In the genomic region with DNA sequence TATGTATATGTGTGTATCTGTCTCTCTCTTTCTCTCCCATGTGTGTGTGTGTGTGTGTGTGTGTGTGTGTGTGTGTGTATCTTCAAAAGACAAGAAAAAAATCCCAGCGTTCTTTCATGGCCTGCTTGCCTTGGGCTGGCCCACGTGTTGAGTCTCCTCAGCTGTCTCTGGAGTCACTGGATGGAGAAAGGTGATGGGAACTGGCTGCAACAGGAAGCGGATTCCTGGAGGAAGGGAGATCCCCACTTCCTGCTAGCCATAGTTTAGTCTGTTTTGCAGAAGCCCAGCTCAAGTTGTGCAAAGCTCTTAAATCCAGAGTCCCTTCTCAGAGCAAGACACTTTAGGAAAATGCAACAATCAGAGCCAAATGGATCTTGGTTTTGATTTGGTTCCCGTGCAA, we compare ENCODE assay signal across 17 mouse cellular contexts. TPM values are rescaled to one million over a fixed set of nuclear protein-coding genes. Genes with fewer than 3 reads are reported as not detected.
"Had no signal": no experiment of that assay in that cellular context is flagged by ENCODE, and none has a peak within 500 bp of the region (broad histone marks: within the 10 kb centered on the region; RNA-seq: fewer than 3 reads in every experiment).

No protein-coding gene starts in this region.

- DNase-seq: liver, postnatal 0 days; lung, adult 2 months; right cerebral cortex, postnatal 14 days; thymus, adult 2 months; thymus, postnatal 25 days; thymus, postnatal 4 days had no signal

- H3K4me1 ChIP-seq: megakaryocyte, embryonic 14.5 days; midbrain, embryonic 13.5 days; midbrain, embryonic 15.5 days; neural tube, embryonic 12.5 days; stomach, embryonic 15.5 days had no signal

- H3K27ac ChIP-seq: lung, embryonic 15.5 days; macrophage; midbrain, embryonic 13.5 days; midbrain, embryonic 15.5 days; neural tube, embryonic 12.5 days; stomach, embryonic 15.5 days; stomach, postnatal 0 days had no signal

- H3K27me3 ChIP-seq: lung, embryonic 15.5 days; megakaryocyte, embryonic 14.5 days; midbrain, embryonic 13.5 days; midbrain, embryonic 15.5 days; neural tube, embryonic 12.5 days; stomach, embryonic 15.5 days had no signal

- H3K36me3 ChIP-seq: lung, embryonic 15.5 days; midbrain, embryonic 13.5 days; midbrain, embryonic 15.5 days; neural tube, embryonic 12.5 days; stomach, embryonic 15.5 days had no signal

- H3K4me3 ChIP-seq: lung, embryonic 15.5 days; megakaryocyte, embryonic 14.5 days; midbrain, embryonic 13.5 days; midbrain, embryonic 15.5 days; neural tube, embryonic 12.5 days; stomach, embryonic 15.5 days had no signal

RNA-seq across cellular contexts. Expression of gene Kcne4, which starts 6.7 kb away (rescaled TPM):
- total RNA-seq: megakaryocyte progenitor cell, adult 5-6 weeks; monocyte, adult 5-6 weeks; neutrophil, adult 5-6 weeks had no signal
- polyA plus RNA-seq: macrophage had no signal
